Mouse (Mus musculus) hindbrain, embryonic 14.5 days (tissue): ENCODE results near the gene Lta. TPM values are rescaled to one million over a fixed set of nuclear protein-coding genes. Genes with fewer than 3 reads are reported as not detected.
"Not testable (repeated sequence)": the region's sequence is repeated elsewhere in the genome, so short reads cannot be mapped to it uniquely, and the experiment has no call there.

Source experiments
- ATAC-seq: fragments of 200-750 bp; cut with Nextera tagmentation; 2 replicates; pipeline ENCODE4 v1.8.0; 2017; ENCODE audit warnings: moderate number of reproducible peaks, mild to moderate bottlenecking, moderate TSS enrichment, moderate library complexity; ENCODE audit not compliant: low FRiP score
- DNase-seq: peaks from one replicate; pipeline ENCODE4 v3.0.0-alpha.2; 2015; ENCODE audit warnings: low spot score
- H3K27ac ChIP-seq: fragments of 300-500 bp; sonication (generic); 2 replicates; pipeline ENCODE4 v1.5.1; 2014; ENCODE audit warnings: mild to moderate bottlenecking, moderate library complexity
- H3K27me3 ChIP-seq: fragments of 300-500 bp; sonication (generic); 2 replicates; pipeline ENCODE4 v1.6.1; 2014; ENCODE audit warnings: mild to moderate bottlenecking, low read length, mixed read lengths; ENCODE audit not compliant: control insufficient read depth, insufficient read depth
- H3K36me3 ChIP-seq: fragments of 300-500 bp; sonication (generic); replicated peaks from 2 replicates; pipeline ENCODE4 v1.6.1; 2014; ENCODE audit not compliant: control insufficient read depth, insufficient read depth
- H3K4me1 ChIP-seq: fragments of 300-500 bp; sonication (generic); replicated peaks from 2 replicates; pipeline ENCODE4 v1.6.1; 2014; ENCODE audit warnings: antibody characterized with exemption, low read length, mixed read lengths; ENCODE audit not compliant: control insufficient read depth, insufficient read depth
- H3K4me2 ChIP-seq: fragments of 300-500 bp; sonication (generic); replicated peaks from 2 replicates; pipeline ENCODE4 v1.6.1; 2014; ENCODE audit warnings: mild to moderate bottlenecking, moderate library complexity
- H3K4me3 ChIP-seq: fragments of 300-500 bp; sonication (generic); replicated peaks from 2 replicates; pipeline ENCODE4 v1.5.1; 2014; ENCODE audit warnings: mild to moderate bottlenecking, low read length
- H3K9ac ChIP-seq: fragments of 300-500 bp; sonication (generic); 2 replicates; pipeline ENCODE4 v1.6.1; 2014
- H3K9me3 ChIP-seq: fragments of 300-500 bp; sonication (generic); 2 replicates; pipeline ENCODE4 v1.6.1; 2016; ENCODE audit warnings: low read length; ENCODE audit not compliant: control insufficient read depth
- WGBS: fragments of 180-500 bp; shearing (Covaris S2); extraction: QIAGEN DNeasy Blood & Tissue Kit; methylation state at CpG from one replicate; pipeline ENCODE4 v1.1.7; 2014; 5-methylcytosine and 5-hydroxymethylcytosine counted together
- polyA plus RNA-seq: library from polyadenylated mRNA; unstranded; fragments of >200 nt; fragmentation: Nextera tagmentation; extraction: Ambion mirVana; gene quantifications from 2 replicates; pipeline ENCODE4 v1.2.1, GENCODE M21; 2014

Gene Lta
- polyA plus RNA-seq, 1 experiment from 2014 or later: 0.23 TPM

GRCm38 (mm10) chr17:35240384-35241304, 35.5 kb upstream of the Lta start:
- Histone ChIP-seq H3K4me3 (peak overlapping the region; percentile 90), H3K4me2 (peak overlapping the region; percentile 67), H3K27ac (peak overlapping the region; percentile 99), H3K9me3 (no peaks in the 10 kb centered on the region), H3K36me3 (peaks cover 24% of the 10 kb centered on the region), H3K9ac (peak overlapping the region; percentile 99), H3K4me1 (peaks cover 36% of the 10 kb centered on the region), H3K27me3 (no peaks in the 10 kb centered on the region)
- no peak for DNase-seq
- ATAC-seq: no peak; the same call in 1 of the 2 replicates
- WGBS: 31% methylated on average over 12 of the region's 12 CpGs

GRCm38 (mm10) chr17:35239700-35240099, 34.5 kb upstream of the Lta start:
- no peak overlapping the region for H3K27ac ChIP-seq
- no peak overlapping the region for H3K9ac ChIP-seq
- no peak for DNase-seq
- H3K36me3 ChIP-seq: peaks cover 15% of the 10 kb centered on the region
- no peaks in the 10 kb centered on the region for H3K27me3 ChIP-seq
- no peak overlapping the region for H3K4me2 ChIP-seq
- H3K4me3 ChIP-seq: no peak overlapping the region
- no peaks in the 10 kb centered on the region for H3K9me3 ChIP-seq
- no peak for ATAC-seq
- peaks cover 32% of the 10 kb centered on the region for H3K4me1 ChIP-seq
- WGBS: 90% methylated on average over 5 of the region's 5 CpGs

GRCm38 (mm10) chr17:35237504-35237903, 32.4 kb upstream of the Lta start:
- 0 out of 2 replicates have a peak overlapping the region, but pooled peaks have one; percentile 38 for H3K4me3 ChIP-seq
- 93% methylated on average over 12 of the region's 12 CpGs for WGBS
- H3K4me1 ChIP-seq: peaks cover 22% of the 10 kb centered on the region
- no peak for ATAC-seq
- peaks cover 3% of the 10 kb centered on the region; the same call in 1 of the 2 replicates for H3K36me3 ChIP-seq
- H3K27me3 ChIP-seq: no peaks in the 10 kb centered on the region
- DNase-seq: no peak
- H3K9ac ChIP-seq: peak overlapping the region; percentile 63; the same call in 1 of the 2 replicates
- H3K9me3 ChIP-seq: no peaks in the 10 kb centered on the region
- no peak overlapping the region for H3K27ac ChIP-seq
- peak overlapping the region; percentile 61 for H3K4me2 ChIP-seq

GRCm38 (mm10) chr17:35236996-35237395, 31.8 kb upstream of the Lta start:
- no peak for ATAC-seq
- Histone ChIP-seq H3K4me2 (peak overlapping the region; percentile 61), H3K4me1 (peaks cover 22% of the 10 kb centered on the region), H3K36me3 (peaks cover 7% of the 10 kb centered on the region; the same call in 1 of the 2 replicates), H3K4me3 (peak overlapping the region; percentile 38), H3K27ac (peak overlapping the region; percentile 90), H3K9me3 (no peaks in the 10 kb centered on the region), H3K27me3 (no peaks in the 10 kb centered on the region), H3K9ac (peak overlapping the region; percentile 63)
- WGBS: 77% methylated on average over 9 of the region's 9 CpGs
- no peak for DNase-seq

- H3K9ac ChIP-seq: peak overlapping the region; percentile 63
- peak overlapping the region; percentile 90 for H3K27ac ChIP-seq
- ATAC-seq: peak; percentile 85
- no peaks in the 10 kb centered on the region for H3K27me3 ChIP-seq
- H3K4me2 ChIP-seq: peak overlapping the region; percentile 61
- DNase-seq: peak; percentile 97
- peaks cover 25% of the 10 kb centered on the region for H3K4me1 ChIP-seq
- peaks cover 7% of the 10 kb centered on the region; the same call in 1 of the 2 replicates for H3K36me3 ChIP-seq
- peak overlapping the region; percentile 38 for H3K4me3 ChIP-seq
- no peaks in the 10 kb centered on the region for H3K9me3 ChIP-seq
- 0% methylated on average over 18 of the region's 18 CpGs for WGBS
These were observed 31.2 kb upstream of the Lta start for GRCm38 (mm10) chr17:35236390-35236746.

GRCm38 (mm10) chr17:35235614-35236389, 30.7 kb upstream of the Lta start, which contains the start of gene Nfkbil1:
TSS of gene Nfkbil1 (minus strand) at chr17:35235792.
- peak within 1 kb of the TSS; percentile 90 for H3K27ac ChIP-seq
- H3K4me2 ChIP-seq: peak within 1 kb of the TSS; percentile 61
- H3K36me3 ChIP-seq: peaks cover 12% of the 10 kb centered on the region
- peak; percentile 79 for ATAC-seq
- H3K4me3 ChIP-seq: peak within 1 kb of the TSS; percentile 38
- H3K9me3 ChIP-seq: no peaks in the 10 kb centered on the region
- peaks cover 23% of the 10 kb centered on the region for H3K4me1 ChIP-seq
- H3K27me3 ChIP-seq: no peaks in the 10 kb centered on the region
- peak; percentile 91 for DNase-seq
- peak within 1 kb of the TSS; percentile 63 for H3K9ac ChIP-seq
- WGBS: under 1% methylated on average over 35 of the region's 35 CpGs

GRCm38 (mm10) chr17:35234903-35235302, 29.8 kb upstream of the Lta start:
- Histone ChIP-seq H3K27ac (peak overlapping the region; percentile 90), H3K27me3 (no peaks in the 10 kb centered on the region), H3K9me3 (no peaks in the 10 kb centered on the region), H3K9ac (peak overlapping the region; percentile 63), H3K4me3 (peak overlapping the region; percentile 38), H3K4me1 (peaks cover 17% of the 10 kb centered on the region), H3K36me3 (peaks cover 19% of the 10 kb centered on the region), H3K4me2 (peak overlapping the region; percentile 61)
- ATAC-seq (no peak), DNase-seq (no peak)
- 4% methylated on average over 31 of the region's 31 CpGs for WGBS

- Histone ChIP-seq H3K4me1 (peaks cover 17% of the 10 kb centered on the region), H3K36me3 (peaks cover 27% of the 10 kb centered on the region), H3K4me2 (peak overlapping the region; percentile 61)
- 91% methylated on average over 7 of the region's 7 CpGs for WGBS
- DNase-seq, H3K27me3 ChIP-seq, ATAC-seq, H3K4me3 ChIP-seq, H3K9ac ChIP-seq, H3K27ac ChIP-seq, H3K9me3 ChIP-seq: not testable (repeated sequence)
These were observed 28.9 kb upstream of the Lta start for GRCm38 (mm10) chr17:35234090-35234489.
